Mouse (Mus musculus): ENCODE measurements around the gene Kctd11.

DNA sequence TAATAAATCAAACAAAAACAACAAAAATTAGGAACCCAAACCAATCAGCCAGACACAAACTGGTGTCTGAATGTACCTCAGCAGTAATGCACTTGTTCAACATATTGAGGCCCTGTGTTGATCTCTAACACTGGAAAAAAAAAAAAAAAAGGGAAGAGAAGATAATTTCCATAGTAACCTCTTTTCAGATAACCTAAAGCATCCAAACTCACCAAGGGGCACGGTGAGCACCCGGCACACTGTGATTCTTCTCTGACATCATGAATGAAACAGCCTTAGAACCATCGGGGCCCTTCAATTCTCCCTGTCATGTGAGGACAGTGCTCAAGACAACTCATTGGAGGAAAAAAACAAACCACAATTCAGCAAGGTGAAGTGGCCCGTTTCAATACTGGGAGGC lies 48.5 kb upstream of the Kctd11 start:
- TF ChIP-seq POLR2A (IDR thresholded peaks at IDR 0.05; ENCODE audit: extremely low read depth, insufficient read depth, low read length): no peak
- no peak for TF ChIP-seq CTCF (IDR thresholded peaks at IDR 0.05; ENCODE audit: low read depth, low read length)

Data from liver, adult 2 months (tissue).